Mouse (Mus musculus) lung, adult 2 months (tissue): Measurements from ENCODE around the gene Rcan2.

Experiments
- CTCF ChIP-seq: fragments of 200-500 bp; IDR thresholded peaks from 2 replicates; pipeline ENCODE4 v1.5.1; 2011; ENCODE audit warnings: mild to moderate bottlenecking, low read length, control low read depth; ENCODE audit not compliant: insufficient read depth
- POLR2A ChIP-seq: fragments of 200-500 bp; IDR thresholded peaks from 2 replicates; pipeline ENCODE4 v1.6.1; 2011; ENCODE audit warnings: low read depth, mild to moderate bottlenecking, control low read depth, low read length, borderline replicate concordance; ENCODE audit errors: extremely low read depth

DNA sequence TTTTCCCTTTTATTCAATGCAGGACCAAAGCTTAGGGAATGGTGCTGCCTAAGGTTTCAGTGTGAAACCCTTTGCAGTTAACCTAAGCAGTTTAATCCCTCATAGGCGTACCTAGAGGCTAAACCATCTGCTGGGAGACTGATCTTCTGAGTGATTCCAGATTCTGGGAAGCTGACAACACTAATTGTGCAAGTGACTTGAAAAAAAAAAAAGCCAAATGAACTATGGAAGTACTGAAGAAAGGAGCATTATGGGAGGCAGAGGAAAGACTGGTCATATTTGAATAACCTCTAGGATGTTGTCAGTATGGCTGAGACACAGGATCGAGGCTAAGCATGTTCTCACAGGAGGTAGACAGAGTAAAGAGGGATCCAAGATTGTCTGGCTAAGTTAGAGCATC is 241.2 kb downstream of the Rcan2 start:
- no peak for TF ChIP-seq CTCF
- TF ChIP-seq POLR2A, result no peak
